Mouse (Mus musculus): Measurements from ENCODE around the gene Tmem232. TPM values are rescaled to one million over a fixed set of nuclear protein-coding genes. Genes with fewer than 3 reads are reported as not detected.
"Not testable (repeated sequence)": the region's sequence is repeated elsewhere in the genome, so short reads cannot be mapped to it uniquely, and the experiment has no call there.

Tmem232 gene
- total RNA-seq, 2 experiments from 2014 or later = not detected

DNA sequence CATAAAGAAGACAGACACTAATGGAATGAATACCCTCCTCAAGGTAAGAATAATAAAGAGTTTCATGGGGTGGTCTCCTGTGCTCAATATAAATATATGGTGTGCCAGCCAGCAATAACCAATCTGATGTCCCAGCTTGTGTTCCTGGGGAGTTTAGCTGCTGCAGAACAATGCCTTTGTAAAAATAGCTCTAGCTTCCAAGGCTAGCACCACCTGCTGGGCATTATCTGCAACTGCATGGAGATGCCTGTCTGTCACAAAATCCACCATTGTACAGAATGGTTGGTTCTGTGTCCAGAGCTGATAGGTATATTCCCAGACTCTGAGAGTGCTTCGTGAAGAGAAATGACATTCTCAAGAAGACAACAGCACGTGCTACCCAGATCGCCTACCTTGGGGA lies 4.4 kb downstream of the Tmem232 start:
- ATAC-seq (ENCODE audit: poor library complexity, severe bottlenecking) = peak; percentile 56; the same call in 1 of the 2 replicates

- ATAC-seq (ENCODE audit: poor library complexity, severe bottlenecking) = not testable (repeated sequence)
These were observed 8.2 kb downstream of the Tmem232 start for GRCm38 (mm10) chr17:65532381-65532780.

GRCm38 (mm10) chr17:65527529-65527928 lies 13.1 kb downstream of the Tmem232 start:
- ATAC-seq (ENCODE audit: poor library complexity, severe bottlenecking) = no peak

DNA sequence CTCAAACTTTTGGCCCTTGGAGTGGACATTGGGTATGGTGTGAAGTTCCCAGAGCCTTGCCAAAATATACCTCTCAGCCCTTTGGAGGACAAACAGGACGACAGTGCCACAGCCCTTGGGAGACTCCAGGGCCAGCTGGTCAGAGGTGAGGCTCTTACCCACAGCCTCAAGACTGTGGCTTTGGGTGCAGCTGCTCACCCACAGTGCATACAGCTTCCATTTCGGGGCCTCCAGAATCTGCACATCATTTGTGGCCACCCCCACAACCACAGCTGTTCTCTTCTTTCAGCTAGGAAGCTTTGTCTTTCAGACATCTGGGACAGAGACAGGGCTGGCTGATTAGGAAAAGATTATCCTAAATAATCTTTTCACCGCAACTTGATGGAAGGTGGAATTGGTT lies 27.1 kb downstream of the Tmem232 start:
- ATAC-seq (ENCODE audit: poor library complexity, severe bottlenecking) = no peak

GRCm38 (mm10) chr17:65484654-65485053 lies 55.9 kb downstream of the Tmem232 start:
- ATAC-seq (ENCODE audit: poor library complexity, severe bottlenecking) = no peak

GRCm38 (mm10) chr17:65476747-65477146 lies 63.8 kb downstream of the Tmem232 start:
- ATAC-seq (ENCODE audit: poor library complexity, severe bottlenecking) = no peak

- ATAC-seq (ENCODE audit: poor library complexity, severe bottlenecking) = no peak
These were observed 89.8 kb downstream of the Tmem232 start for GRCm38 (mm10) chr17:65450818-65451217.

GRCm38 (mm10) chr17:65437906-65438305 lies 102.7 kb downstream of the Tmem232 start:
- ATAC-seq (ENCODE audit: poor library complexity, severe bottlenecking) = not testable (repeated sequence)

GRCm38 (mm10) chr17:65419124-65419523 lies 121.5 kb downstream of the Tmem232 start:
- no peak for ATAC-seq (ENCODE audit: poor library complexity, severe bottlenecking)

DNA sequence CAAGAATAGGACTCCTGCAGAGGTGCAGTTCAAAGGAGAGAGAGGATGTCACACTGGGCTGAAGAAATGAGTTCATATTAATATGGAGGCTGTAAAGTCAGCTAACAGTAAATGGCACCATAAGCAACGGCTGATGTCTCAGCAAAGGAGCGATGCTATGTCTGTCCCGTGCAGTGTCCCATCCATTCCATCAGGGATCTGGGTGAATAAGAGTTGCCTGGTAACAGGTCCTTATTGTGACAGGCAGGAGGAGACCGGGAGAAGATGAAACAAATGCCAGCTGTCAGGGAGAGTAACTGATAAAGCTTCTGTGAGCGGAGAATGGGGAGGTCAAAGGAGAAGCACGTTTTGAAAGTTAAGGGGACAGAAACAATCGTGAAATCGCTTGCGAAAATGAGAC lies 135.3 kb downstream of the Tmem232 start:
- ATAC-seq (ENCODE audit: poor library complexity, severe bottlenecking) = no peak

DNA sequence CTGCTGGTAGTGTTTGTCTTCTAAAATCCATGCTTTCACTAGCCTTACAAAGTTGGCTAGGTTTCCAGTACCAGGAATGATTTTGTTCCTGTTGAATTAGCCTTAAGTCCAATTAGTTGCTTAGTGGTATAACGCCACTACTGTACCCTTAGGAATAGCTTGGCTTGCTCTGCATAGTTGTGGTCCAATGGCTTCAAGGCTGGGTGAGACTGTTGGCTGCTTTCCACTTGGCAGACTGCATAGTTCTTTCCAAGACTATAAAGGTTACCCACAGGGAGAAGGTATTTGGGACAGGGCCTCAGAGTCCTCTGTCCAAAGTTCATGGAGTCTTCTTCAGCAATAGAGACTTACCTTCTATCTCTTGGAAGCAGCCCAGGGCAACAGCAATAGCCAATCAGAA lies 139.7 kb downstream of the Tmem232 start:
- ATAC-seq (ENCODE audit: poor library complexity, severe bottlenecking) = no peak

DNA sequence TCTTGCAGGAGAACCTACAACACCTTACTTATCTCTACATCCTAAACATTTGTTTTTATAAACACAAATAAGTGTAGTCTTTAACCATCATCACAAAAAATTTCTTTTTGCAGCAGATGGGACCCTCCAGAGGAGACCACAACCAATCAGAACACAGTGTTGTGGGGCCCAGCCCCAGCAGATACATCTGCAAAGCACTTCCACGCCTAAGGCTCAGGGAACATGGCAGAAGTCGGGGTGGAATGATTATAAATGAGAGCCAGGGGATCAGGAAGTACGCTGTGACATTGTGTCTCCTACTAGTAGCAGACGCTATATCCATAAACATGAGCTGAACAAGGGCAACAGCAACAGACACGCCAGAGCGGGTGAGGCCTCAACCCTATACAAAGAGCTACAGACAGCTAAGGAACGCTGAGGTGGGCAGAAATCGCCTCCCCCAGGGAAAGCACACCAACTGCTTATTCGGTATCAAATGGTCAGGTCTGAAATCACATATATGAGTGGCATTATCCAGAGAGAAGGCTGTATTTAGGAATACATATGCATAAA lies 156.1 kb downstream of the Tmem232 start:
- ATAC-seq (ENCODE audit: poor library complexity, severe bottlenecking) = no peak

GRCm38 (mm10) chr17:65370034-65370780 lies 170.4 kb downstream of the Tmem232 start:
- no peak for ATAC-seq (ENCODE audit: poor library complexity, severe bottlenecking)

DNA sequence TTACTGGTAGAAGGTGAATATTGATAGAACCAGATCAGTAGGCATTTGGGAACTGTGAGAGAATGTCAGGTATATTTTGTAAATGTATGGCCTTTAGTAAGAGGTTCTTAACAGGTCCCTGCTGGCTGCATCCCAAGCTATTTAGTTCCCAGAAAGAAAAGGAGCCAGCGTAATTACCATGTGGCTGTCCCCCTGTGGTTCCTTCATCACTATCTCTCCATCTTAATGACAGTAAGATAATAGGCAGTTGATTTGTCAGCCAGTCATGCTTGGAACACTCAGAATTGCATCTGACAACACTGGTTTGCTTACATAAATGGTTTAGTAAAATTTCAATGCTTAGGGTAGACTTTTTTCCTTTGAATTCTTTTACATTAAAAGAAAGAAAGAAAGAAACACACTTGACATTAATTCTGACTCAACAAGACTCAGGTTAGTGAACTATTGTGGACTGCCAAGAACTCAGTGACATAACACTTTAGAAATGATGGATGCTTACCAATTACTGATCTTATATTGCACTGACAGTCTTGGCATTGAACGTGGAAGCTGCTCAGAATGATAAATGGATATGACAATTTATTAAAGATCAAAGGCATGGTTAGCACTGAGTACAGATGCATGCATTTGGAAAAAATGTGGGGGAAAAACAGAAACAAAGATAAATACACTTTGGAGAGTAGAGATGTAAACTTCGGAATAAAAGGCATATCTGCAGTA lies 174.9 kb downstream of the Tmem232 start:
- ATAC-seq (ENCODE audit: poor library complexity, severe bottlenecking) = no peak

DNA sequence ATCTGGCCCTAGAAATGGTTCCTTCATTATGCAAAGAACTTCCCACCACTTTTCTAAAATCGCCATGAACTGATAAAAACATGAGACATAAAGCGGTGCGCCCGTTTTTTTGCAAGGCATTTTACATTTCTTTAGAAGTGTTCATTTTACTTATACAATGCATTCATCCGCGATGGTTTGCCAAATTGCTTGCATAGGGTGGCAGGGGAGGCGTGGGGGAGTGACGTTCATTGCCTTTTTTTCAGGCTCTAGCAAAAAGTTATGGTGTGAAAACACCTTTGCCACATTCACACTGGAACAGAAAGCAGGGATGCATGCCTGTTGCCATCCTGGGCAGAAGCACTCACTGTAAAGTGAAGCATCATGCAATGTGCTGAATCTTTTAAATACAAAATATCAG lies 188.7 kb downstream of the Tmem232 start:
- ATAC-seq (ENCODE audit: poor library complexity, severe bottlenecking) = no peak

GRCm38 (mm10) chr17:65340016-65340415 lies 200.6 kb downstream of the Tmem232 start:
- ATAC-seq (ENCODE audit: poor library complexity, severe bottlenecking) = no peak

- ATAC-seq (ENCODE audit: poor library complexity, severe bottlenecking) = no peak
These were observed 209.8 kb downstream of the Tmem232 start for GRCm38 (mm10) chr17:65330759-65331158.

GRCm38 (mm10) chr17:65325249-65325648 lies 215.3 kb downstream of the Tmem232 start:
- ATAC-seq (ENCODE audit: poor library complexity, severe bottlenecking) = no peak

DNA sequence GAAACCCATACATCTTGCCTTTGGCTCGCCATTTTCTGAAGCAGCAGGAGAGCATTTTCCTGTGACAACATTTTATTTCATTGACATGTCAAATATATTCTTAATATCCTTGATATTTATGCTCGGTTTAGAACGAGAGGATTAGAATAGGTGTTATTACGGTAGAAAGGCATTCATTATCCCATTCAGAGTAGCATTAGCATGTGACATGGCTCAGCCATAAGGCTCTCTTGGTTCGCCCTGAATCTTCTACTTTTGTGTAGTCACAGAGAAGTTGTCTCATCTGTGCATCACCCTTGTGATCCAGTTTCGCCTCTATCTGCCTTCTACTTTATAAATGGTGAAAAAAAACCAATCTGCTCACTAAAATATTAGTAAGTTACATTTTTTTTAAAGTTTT lies 220.0 kb downstream of the Tmem232 start:
- ATAC-seq (ENCODE audit: poor library complexity, severe bottlenecking) = no peak

DNA sequence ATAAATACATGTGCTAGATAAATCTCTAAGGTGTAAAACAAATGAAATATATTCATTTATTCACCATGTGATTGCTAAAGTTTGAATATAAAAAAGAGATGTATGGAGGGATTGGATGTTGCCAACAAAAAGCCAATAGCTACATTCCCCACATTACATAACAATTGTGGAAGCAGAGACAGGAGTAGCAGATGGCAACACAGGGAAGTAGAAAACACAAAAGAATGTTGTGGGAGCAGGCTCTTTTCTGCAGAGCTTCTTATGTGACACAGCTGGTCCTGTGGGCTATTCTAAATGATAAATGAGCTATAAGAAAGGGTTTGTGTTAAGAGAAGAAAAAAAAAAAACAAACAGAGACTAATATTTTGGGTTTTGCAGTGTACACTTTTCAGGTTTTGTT lies 240.6 kb downstream of the Tmem232 start:
- no peak for ATAC-seq (ENCODE audit: poor library complexity, severe bottlenecking)

DNA sequence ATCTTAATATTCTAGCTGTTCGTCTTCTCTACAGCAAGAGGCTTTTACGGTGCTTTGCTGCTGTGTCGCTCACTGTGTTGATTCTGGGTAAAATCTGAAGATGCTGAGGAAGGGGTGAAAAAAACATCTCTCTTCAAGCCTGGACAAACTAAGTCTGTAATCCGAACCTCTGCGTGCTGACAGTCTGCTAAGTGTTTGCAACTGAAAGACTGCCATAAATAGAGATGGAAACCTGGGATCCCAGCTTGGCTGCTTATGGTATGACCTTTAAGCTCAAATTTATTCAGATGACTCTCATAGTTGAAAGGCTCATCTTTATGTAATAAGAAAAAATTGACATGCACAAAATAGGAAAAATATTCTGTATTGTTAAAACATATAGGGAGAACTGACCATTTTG lies 242.8 kb downstream of the Tmem232 start:
- no peak for ATAC-seq (ENCODE audit: poor library complexity, severe bottlenecking)

DNA sequence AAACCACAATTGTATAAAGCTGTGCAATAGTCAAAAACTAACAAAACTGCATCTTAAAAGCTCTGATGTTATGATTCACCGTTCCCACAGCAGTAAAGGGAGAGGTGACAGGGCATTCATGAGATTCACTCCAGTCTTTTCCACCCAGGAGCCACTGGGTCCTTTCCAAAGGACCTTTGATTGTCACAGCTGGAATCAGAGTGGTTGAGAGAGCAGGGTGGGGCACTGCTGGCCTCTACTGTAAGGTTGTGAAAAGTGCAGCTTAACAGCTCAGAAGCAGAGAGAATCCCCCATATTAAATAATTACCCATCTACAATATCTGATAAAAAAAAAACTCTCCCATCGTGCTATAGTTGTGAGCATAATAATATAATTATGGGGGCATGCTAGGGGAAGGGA lies 288.4 kb downstream of the Tmem232 start:
- ATAC-seq (ENCODE audit: poor library complexity, severe bottlenecking) = no peak

Measured in megakaryocyte, adult 5-6 weeks (primary cell).